Mouse (Mus musculus) erythroblast, embryonic 14.5 days (primary cell): ENCODE data around the gene Nptx1.

ENCODE experiments used
- GATA1 ChIP-seq: IDR thresholded peaks from 2 replicates; pipeline ENCODE4 v1.6.1; 2012; ENCODE audit warnings: low read length, inconsistent platforms, mixed read lengths
- TAL1 ChIP-seq: IDR thresholded peaks from 3 replicates; pipeline ENCODE4 v1.6.1; 2012; ENCODE audit warnings: low read length, inconsistent platforms, mixed read lengths

DNA sequence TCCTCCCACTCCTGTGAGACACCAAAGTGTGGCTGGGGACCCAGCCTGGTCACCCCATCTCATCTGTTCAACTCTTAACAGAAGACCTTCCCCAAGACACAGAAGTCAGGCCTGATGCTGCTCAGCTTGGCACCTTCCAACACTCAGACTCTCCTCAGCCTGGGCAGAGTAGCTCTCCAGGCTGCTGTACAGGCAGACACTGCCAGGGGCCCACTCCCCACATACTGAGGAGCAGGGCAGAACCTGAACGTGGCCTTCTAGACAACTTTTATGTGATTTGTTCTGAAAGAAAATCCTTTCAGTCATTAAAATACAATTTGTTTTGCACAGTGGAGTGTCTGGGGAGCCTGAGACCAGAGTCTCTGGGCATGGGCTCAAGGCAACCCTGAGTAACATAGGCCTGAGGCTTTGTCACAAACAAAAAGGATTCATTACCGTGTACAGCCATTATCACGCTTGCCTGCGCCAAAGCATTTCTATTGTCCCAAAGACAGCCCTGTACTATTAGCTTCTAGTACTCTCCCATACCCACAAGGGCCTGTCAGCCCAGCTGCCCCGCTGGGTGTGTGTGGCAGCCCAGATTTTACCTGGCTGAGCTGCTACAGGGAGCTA is 38.3 kb downstream of the Nptx1 start:
- TF ChIP-seq GATA1 = no peak
- TF ChIP-seq TAL1 = no peak
